Mouse (Mus musculus) thymus, postnatal 36 days (tissue): ENCODE measurements around the gene Rpap3.

ENCODE experiments used
- DNase-seq, 2 experiments: peaks; one replicate each; pipeline ENCODE4 v3.0.0; 2022; ENCODE audit warnings: mixed read lengths in 2 of 2

Gene Rpap3

DNA sequence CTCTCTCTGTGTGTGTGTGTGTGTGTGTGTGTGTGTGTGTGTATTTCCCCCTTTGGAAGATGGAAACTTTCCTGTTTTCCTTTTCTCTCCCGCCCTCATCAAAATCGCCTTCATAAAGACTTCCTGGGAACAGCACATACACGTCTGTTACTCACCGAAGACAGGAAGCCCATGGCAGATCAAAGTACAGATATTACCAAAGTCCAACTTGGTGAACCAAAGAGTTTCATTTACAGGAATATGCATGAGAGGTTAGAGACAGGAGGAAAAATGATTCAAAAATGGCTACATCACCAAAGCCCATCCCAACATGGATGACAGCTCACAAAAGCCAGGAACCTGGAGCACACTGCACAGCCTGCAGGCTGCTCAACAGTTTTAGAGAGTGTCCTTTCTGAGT is 61.6 kb downstream of the Rpap3 start:
- DNase-seq: no peak
